10 mouse cellular contexts compared by ENCODE assay signal in genomic region chr2:68381881-68382280, GRCm38 (mm10).
DNase-seq lines count a peak whose midpoint lies in the region; ATAC-seq and TF ChIP-seq lines count a peak whose summit lies in the region.
"Had no signal": no experiment of that assay in that cellular context is flagged by ENCODE, and none has a peak within 500 bp of the region (broad histone marks: within the 10 kb centered on the region; RNA-seq: fewer than 3 reads in every experiment).

No protein-coding gene starts in this region.

- H3K27me3 ChIP-seq in kidney, embryonic 14.5 days (ENCODE audit: control insufficient read depth, insufficient read depth, low read length), result no peaks in the 10 kb centered on the region
- no peaks in the 10 kb centered on the region for H3K27me3 ChIP-seq in intestine, postnatal 0 days (replicated peaks; ENCODE audit: control insufficient read depth, insufficient read depth, low read length)
- no peaks in the 10 kb centered on the region for H3K27me3 ChIP-seq in stomach, embryonic 15.5 days (replicated peaks)
- H3K27me3 ChIP-seq: heart, embryonic 12.5 days had no signal

- no peaks in the 10 kb centered on the region for H3K9me3 ChIP-seq in kidney, embryonic 14.5 days (ENCODE audit: control insufficient read depth, low read length)
- no peaks in the 10 kb centered on the region for H3K9me3 ChIP-seq in intestine, postnatal 0 days (ENCODE audit: control insufficient read depth)
- no peaks in the 10 kb centered on the region for H3K9me3 ChIP-seq in stomach, embryonic 15.5 days
- H3K9me3 ChIP-seq: heart, embryonic 12.5 days had no signal

- ATAC-seq in kidney, embryonic 14.5 days (ENCODE audit: low FRiP score, low TSS enrichment), result peak; percentile 36
- peak; percentile 11 for ATAC-seq in activated CD4-positive, CD25-positive, alpha-beta regulatory T cell, adult 4 months
- ATAC-seq in intestine, postnatal 0 days, result no peak; the same call in 1 of the 2 replicates
- no peak for ATAC-seq in stomach, embryonic 15.5 days (ENCODE audit: insufficient read depth, low FRiP score, low read depth)

- no peaks in the 10 kb centered on the region for H3K36me3 ChIP-seq in kidney, embryonic 14.5 days (ENCODE audit: control insufficient read depth, insufficient read depth, low read length)
- H3K36me3 ChIP-seq in intestine, postnatal 0 days (ENCODE audit: control insufficient read depth, insufficient read depth), result no peaks in the 10 kb centered on the region
- no peaks in the 10 kb centered on the region for H3K36me3 ChIP-seq in stomach, embryonic 15.5 days

- 70% methylated on average over 4 of the region's 4 CpGs for WGBS in kidney, embryonic 14.5 days
- WGBS in intestine, postnatal 0 days, result 55% methylated on average over 4 of the region's 4 CpGs
- 62% methylated on average over 4 of the region's 4 CpGs for WGBS in stomach, embryonic 15.5 days

- no peak overlapping the region for H3K4me3 ChIP-seq in kidney, embryonic 14.5 days (ENCODE audit: low read length)
- no peak overlapping the region for H3K4me3 ChIP-seq in intestine, postnatal 0 days (ENCODE audit: low read depth, low read length)
- H3K4me3 ChIP-seq in stomach, embryonic 15.5 days (replicated peaks), result no peak overlapping the region
- H3K4me3 ChIP-seq: heart, embryonic 12.5 days had no signal

- intact Hi-C loops in gastrocnemius, postnatal 36 days (cut with DNase I), result no loop called here

- no peak overlapping the region for H3K9ac ChIP-seq in kidney, embryonic 14.5 days (ENCODE audit: low read depth, low read length)
- H3K9ac ChIP-seq in intestine, postnatal 0 days (ENCODE audit: low read depth, low read length), result no peak overlapping the region
- H3K9ac ChIP-seq in stomach, embryonic 15.5 days, result no peak overlapping the region
- H3K9ac ChIP-seq: heart, embryonic 12.5 days had no signal

- no peak overlapping the region for H3K27ac ChIP-seq in kidney, embryonic 14.5 days (ENCODE audit: low read depth, low read length)
- H3K27ac ChIP-seq in intestine, postnatal 0 days (ENCODE audit: low read depth, low read length), result no peak overlapping the region; the same call in 1 of the 2 replicates
- H3K27ac ChIP-seq in stomach, embryonic 15.5 days, result peak overlapping the region; percentile 54

- H3K4me2 ChIP-seq in kidney, embryonic 14.5 days (replicated peaks; ENCODE audit: low read depth, low read length), result no peak overlapping the region
- H3K4me2 ChIP-seq in intestine, postnatal 0 days (replicated peaks; ENCODE audit: low read depth), result peak overlapping the region; percentile 50; the same call in 1 of the 2 replicates
- H3K4me2 ChIP-seq in stomach, embryonic 15.5 days, result peak overlapping the region; percentile 8
- H3K4me2 ChIP-seq: heart, embryonic 12.5 days had no signal

- TF ChIP-seq CTCF in intestine, postnatal 0 days (IDR thresholded peaks at IDR 0.05; ENCODE audit: low read depth), result no peak

- H3K4me1 ChIP-seq in kidney, embryonic 14.5 days (ENCODE audit: control insufficient read depth, insufficient read depth, low read length), result peaks cover 32% of the 10 kb centered on the region
- H3K4me1 ChIP-seq in intestine, postnatal 0 days (replicated peaks; ENCODE audit: control insufficient read depth, insufficient read depth, low read length), result peaks cover 9% of the 10 kb centered on the region; the same call in 1 of the 2 replicates
- peaks cover 20% of the 10 kb centered on the region for H3K4me1 ChIP-seq in stomach, embryonic 15.5 days

- no peak for DNase-seq in kidney, postnatal 36 days
- no peak for DNase-seq in urinary bladder, postnatal 4 days (ENCODE audit: low spot score in 2 of 2)
- no peak for DNase-seq in gastrocnemius, postnatal 36 days
- DNase-seq: kidney, adult 18-20 months; layer of hippocampus, adult 9-11 months had no signal

Comparison
In these comparisons a context has a peak if more than half of its experiments do, and no peak if none do; other contexts are left out.
1. ATAC-seq: peak in kidney, embryonic 14.5 days (single experiment) and activated CD4-positive, CD25-positive, alpha-beta regulatory T cell, adult 4 months (single experiment); none in intestine, postnatal 0 days (single experiment) and stomach, embryonic 15.5 days (single experiment).